Mouse (Mus musculus): Measurements from ENCODE around the gene Lin7c.

DNA sequence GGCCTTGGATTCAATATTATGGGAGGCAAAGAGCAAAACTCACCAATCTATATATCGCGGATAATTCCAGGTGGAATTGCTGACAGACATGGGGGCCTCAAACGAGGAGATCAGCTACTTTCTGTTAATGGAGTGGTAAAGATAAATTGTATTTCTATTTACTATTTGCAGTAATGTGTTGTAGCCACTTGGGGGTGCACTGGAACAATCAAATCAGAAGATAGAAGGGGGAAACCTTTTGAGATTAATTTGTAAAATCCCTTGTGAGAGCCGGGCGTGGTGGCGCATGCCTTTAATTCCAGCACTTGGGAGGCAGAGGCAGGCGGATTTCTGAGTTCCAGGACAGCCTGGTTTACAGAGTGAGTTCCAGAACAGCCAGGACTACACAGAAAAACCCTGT lies 5.7 kb downstream of the Lin7c start:
- TF ChIP-seq CTCF (conservative IDR thresholded peaks at IDR 0.05; ENCODE audit: insufficient read depth, insufficient read length, low read depth, low read length), result no peak
- no peak for TF ChIP-seq POLR2A (IDR thresholded peaks at IDR 0.05; ENCODE audit: low read depth, low read length)

Measured in kidney, adult 2 months (tissue).